ENCODE assay signal across 32 mouse cellular contexts in genomic region chr1:171969221-171969620, GRCm38 (mm10). TPM values are rescaled to one million over a fixed set of nuclear protein-coding genes. Genes with fewer than 3 reads are reported as not detected.
"Had no signal": no experiment of that assay in that cellular context is flagged by ENCODE, and none has a peak within 500 bp of the region (broad histone marks: within the 10 kb centered on the region; RNA-seq: fewer than 3 reads in every experiment).

No protein-coding gene starts in this region.

- H3K4me2 ChIP-seq: embryonic facial prominence, embryonic 12.5 days; embryonic facial prominence, embryonic 13.5 days; embryonic facial prominence, embryonic 15.5 days; forebrain, embryonic 12.5 days; forebrain, embryonic 13.5 days; forebrain, embryonic 15.5 days had no signal

- H3K27me3 ChIP-seq: embryonic facial prominence, embryonic 12.5 days; embryonic facial prominence, embryonic 13.5 days; embryonic facial prominence, embryonic 15.5 days; forebrain, embryonic 12.5 days; forebrain, embryonic 13.5 days; forebrain, embryonic 15.5 days had no signal

- DNase-seq: cerebellum, adult 18-20 months; cerebellum, adult 2 months; cerebellum, adult 8-10 months; cerebellum, adult 9-10 months; cerebellum, adult 9-11 months; cerebellum, postnatal 10 days; cerebellum, postnatal 14 days; cerebellum, postnatal 25 days; cerebellum, postnatal 36 days; embryo, embryonic 11 days; forebrain, postnatal 0 days; gastrocnemius, adult 2 months; gastrocnemius, postnatal 10 days; gastrocnemius, postnatal 14 days; gastrocnemius, postnatal 25 days; gastrocnemius, postnatal 36 days; heart, adult 18-20 months had no signal

- H3K36me3 ChIP-seq: embryonic facial prominence, embryonic 10.5 days; embryonic facial prominence, embryonic 12.5 days; embryonic facial prominence, embryonic 13.5 days; embryonic facial prominence, embryonic 15.5 days; forebrain, embryonic 10.5 days; forebrain, embryonic 12.5 days; forebrain, embryonic 15.5 days had no signal

- H3K4me3 ChIP-seq: embryonic facial prominence, embryonic 10.5 days; embryonic facial prominence, embryonic 12.5 days; embryonic facial prominence, embryonic 13.5 days; embryonic facial prominence, embryonic 15.5 days; erythroblast, embryonic 14.5 days; forebrain, embryonic 10.5 days; forebrain, embryonic 12.5 days; forebrain, embryonic 13.5 days; forebrain, embryonic 15.5 days; gastrocnemius, adult 2 months had no signal

- H3K9me3 ChIP-seq: embryonic facial prominence, embryonic 10.5 days; embryonic facial prominence, embryonic 12.5 days; embryonic facial prominence, embryonic 13.5 days; embryonic facial prominence, embryonic 15.5 days; forebrain, embryonic 10.5 days; forebrain, embryonic 12.5 days; forebrain, embryonic 13.5 days; forebrain, embryonic 15.5 days had no signal

- H3K9ac ChIP-seq: embryonic facial prominence, embryonic 12.5 days; embryonic facial prominence, embryonic 13.5 days; embryonic facial prominence, embryonic 15.5 days; forebrain, embryonic 12.5 days; forebrain, embryonic 13.5 days; forebrain, embryonic 15.5 days; forebrain, postnatal 0 days had no signal

- H3K4me1 ChIP-seq: embryonic facial prominence, embryonic 10.5 days; embryonic facial prominence, embryonic 12.5 days; embryonic facial prominence, embryonic 13.5 days; embryonic facial prominence, embryonic 15.5 days had no signal

- H3K27ac ChIP-seq: embryonic facial prominence, embryonic 10.5 days; embryonic facial prominence, embryonic 12.5 days; embryonic facial prominence, embryonic 13.5 days; embryonic facial prominence, embryonic 15.5 days; forebrain, embryonic 10.5 days; forebrain, embryonic 12.5 days; forebrain, embryonic 13.5 days; forebrain, embryonic 15.5 days; gastrocnemius, adult 2 months had no signal

- ATAC-seq: forebrain, embryonic 13.5 days; forebrain, embryonic 14.5 days; forebrain, embryonic 15.5 days; forebrain, embryonic 16.5 days; forebrain, postnatal 0 days had no signal

RNA-seq across cellular contexts. Expression of gene Slamf6, which starts 51.9 kb away (rescaled TPM):
- total RNA-seq: forebrain, postnatal 0 days; gastrocnemius, adult 18-20 months; gastrocnemius, adult 2 months; gastrocnemius, adult 8-10 months; gastrocnemius, postnatal 25 days had no signal
- polyA plus RNA-seq: cerebellum, adult 2 months; embryonic facial prominence, embryonic 10.5 days; embryonic facial prominence, embryonic 11.5 days; forebrain, embryonic 11.5 days; forebrain, embryonic 12.5 days; forebrain, embryonic 13.5 days; forebrain, embryonic 14.5 days; forebrain, embryonic 15.5 days; forebrain, embryonic 16.5 days had no signal
